Mouse (Mus musculus) brain, embryonic 18.5 days (tissue): ENCODE measurements at regions not wholly inside any gene's neighbourhood (a gene's known extent, or its start where the extent isn't known, plus 50 kb on each side); places are given as distances from the start of the nearest gene placed in this dataset.

Source experiments
- DNase-seq: peaks from one replicate; pipeline ENCODE4 v3.0.0-alpha.2; 2012; ENCODE audit warnings: low read depth, low spot score

DNA sequence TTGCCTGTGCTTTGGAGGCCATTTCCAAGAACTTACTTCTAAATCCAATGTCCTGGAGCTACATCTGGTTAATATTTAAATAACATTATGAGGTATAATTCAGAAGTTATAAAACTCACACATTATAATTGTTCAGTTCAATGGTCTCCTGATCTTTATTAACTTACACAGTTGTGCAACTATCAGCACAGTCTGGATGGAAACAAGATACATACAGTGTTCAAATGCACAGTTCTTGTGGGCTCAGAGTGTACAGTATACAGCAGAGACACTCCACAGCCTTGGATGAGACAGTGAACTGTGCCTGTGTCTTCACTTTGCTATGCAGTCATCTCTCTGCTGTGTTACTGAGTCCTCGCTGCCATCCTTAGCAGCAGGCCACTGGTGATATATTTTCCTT, 121.8 kb upstream of the Zfand5 start:
- DNase-seq: no peak

DNA sequence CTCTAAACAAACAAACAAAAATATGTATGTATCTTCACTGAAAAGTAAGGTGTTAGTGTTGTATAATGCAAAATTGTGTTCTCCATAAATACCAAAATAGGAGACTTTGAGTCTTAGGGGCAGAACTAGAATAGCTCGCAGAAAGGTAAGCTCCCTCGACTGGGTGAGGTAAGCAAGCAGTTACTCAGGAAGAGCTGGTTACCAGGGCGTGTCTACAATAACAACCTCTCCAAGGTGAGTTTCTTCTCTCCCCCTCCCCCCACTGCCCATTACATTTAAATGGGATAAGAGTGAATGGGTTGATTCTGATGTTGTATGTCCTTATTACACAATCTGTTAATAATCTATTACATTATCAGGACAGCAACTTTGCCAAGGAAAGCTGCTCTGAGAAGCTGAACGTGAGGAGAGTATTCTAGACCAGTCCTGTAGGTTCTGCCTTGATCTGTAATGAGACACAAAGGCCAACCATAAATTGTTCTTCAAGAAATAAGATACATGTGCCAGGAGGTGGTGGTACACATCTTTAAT, 125.2 kb upstream of the Zfand5 start:
- no peak for DNase-seq

DNA sequence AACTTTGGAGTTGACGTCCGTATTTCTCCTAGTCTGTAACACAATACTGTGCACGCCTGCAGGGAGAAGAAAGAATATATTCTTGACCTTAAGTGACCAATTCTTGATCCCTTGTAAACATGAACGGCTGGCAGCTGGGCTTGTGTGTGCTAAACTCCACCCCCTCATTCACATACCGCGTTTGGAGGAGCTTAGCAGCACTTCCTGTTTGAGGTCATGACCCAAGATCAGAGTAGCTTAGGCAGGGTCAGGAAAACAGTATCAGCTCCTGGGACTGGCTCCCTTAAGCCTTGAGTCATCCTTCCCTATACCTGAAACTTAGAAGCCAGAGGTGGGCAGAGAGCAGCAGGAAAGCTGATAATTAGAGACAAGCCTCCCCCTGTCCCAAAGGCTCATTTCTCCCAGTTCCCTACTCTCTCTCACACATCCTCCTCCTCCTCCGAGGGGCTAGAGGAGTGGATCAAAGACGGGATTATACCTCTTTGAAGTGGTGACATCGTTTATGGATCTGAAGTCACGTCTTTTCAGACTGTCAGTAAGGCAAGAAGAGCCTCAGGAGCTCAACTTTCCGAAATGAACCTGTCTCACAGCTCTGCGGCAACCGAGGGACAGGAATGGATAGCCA, 127.3 kb upstream of the Zfand5 start:
- no peak for DNase-seq

DNA sequence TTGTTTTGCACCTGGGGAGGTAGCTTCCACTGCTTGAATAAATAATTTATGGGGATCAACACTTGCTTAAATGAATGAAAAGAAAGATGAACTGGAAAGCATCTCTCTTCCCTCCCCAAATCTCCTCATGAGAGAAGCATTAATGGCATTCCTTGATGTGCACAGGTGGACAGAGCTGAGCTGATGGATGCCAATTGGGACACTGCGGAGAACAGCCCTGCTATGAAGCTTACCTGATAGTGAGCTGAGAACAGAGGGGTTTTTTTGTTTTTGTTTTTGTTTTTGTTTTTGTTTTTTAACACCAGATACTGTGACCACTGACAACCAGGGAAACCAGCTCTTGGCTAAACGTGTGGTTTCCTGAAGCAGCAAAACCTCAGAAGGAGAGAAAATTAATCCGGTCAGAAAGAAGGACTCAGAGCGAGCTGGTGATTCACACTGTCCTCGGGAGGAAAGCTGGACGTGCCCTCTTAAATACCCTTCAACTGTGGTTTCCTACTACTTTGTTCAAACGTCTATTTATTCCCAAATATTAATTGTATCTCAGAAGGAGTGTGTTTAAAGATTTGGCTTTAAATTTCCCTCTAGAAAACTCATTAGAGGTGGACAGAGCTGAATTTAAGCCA, 128.0 kb upstream of the Zfand5 start:
- DNase-seq: no peak

DNA sequence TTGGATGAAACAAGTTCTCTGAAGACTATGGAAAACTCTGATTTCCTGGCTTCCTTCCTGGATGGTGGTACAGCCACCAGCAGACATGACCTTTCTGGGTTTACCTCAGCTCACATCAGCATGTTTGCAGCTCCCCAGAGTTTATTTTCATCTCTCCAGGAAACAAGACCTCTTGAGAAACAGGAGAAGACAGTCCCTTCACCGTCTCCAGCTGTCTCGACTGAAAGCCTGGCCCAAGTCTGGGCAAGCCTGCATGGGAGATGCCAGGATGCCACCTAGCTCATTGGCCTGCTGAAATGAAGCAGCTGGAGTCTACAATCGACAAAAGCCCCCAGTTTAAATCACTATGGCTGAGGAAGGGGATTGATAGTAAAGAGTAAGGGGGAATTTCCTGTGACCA, 131.6 kb upstream of the Zfand5 start:
- DNase-seq: no peak

DNA sequence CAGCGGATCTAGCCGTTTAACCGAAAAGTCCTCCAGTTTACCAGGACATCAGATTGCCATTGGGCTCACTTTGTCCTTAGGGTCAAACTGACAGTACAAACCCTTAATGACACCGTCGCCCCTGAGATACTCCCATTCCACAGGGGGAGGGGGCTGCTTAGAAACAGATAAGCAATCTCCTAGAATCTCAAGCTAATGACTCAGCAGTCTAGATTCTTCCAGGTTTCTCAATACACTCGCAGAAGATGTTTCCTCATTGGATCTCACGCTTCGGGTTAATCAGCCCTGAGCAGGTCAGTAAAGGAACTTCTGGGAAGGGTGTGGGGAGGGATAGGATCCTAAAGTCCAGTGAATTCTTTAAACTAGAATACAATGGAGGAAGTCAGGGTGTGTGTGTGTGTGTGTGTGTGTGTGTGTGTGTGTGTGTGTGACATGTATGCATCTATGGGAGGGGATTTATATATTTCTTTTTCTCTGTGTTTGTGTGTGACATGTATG, 133.0 kb upstream of the Zfand5 start:
- no peak for DNase-seq

DNA sequence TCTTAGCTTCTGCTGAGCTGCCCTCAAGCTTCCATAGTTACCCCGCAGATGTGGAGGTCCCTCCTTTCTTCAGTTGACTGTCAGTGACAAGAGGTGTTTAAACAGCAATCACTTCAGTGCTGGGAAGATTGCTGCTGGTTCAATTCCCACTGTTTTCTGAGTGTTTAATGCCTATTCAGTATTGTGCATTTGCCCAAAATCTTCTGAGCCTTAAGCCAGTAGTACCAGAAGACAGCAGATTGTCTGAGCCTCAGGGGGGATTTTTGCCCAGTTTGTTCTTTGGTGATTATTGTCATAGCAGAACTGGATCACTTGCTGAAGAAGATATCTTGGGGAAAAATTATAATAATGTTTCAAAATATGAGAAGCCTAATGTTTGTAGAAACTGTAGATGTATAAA, 135.3 kb upstream of the Zfand5 start:
- DNase-seq: no peak

DNA sequence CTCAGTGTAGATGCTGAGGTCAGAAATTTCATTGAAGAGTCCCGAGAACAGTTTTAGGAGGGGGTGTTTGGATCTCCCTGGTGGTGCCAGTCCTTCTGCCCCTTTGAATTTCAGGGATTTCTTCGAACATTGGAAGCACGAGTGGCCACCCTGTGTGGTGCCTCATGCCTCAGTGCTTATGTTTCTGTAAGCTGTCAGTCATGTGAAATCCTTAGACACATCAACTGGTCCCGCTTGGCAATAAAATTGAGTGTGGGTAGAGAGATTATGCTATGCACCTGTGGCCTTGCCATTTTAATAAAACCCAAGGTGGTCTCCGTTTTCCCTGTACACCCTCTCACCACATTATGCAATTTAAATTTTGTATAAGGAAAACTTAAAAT, 136.1 kb upstream of the Zfand5 start:
- no peak for DNase-seq

DNA sequence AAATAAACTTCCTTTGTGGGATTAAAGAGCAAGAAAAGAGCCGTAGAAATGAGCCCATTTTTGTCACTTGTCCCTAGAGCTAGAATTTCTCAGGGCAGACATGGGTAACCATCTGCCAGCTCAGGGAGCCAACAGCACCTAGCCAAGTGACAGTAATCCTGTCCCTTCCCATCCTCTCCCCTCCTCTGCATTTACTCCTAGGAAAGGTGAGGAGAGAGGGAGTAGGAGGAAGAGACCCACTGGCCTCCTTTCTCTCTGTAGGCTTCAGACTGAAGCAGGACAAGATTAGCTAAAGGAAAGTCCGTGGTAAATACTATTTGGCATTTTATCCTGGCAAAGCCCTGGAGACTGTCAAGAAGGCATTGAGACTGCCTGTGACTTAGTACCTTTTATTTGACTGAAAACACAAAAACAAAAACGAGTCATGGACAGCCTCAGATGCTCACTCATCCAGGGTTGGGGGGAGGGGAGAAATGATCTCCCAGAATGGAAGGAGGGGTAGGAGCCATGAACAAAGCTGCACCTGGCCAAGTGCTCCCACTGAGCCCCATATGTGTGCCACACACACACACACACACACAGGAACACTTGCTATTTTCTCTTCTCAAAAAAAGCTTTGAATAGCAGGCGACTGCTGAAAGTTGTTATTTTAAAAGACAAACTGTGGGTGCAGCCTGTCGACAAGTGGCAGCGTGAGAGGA, 136.6 kb upstream of the Zfand5 start:
- no peak for DNase-seq

DNA sequence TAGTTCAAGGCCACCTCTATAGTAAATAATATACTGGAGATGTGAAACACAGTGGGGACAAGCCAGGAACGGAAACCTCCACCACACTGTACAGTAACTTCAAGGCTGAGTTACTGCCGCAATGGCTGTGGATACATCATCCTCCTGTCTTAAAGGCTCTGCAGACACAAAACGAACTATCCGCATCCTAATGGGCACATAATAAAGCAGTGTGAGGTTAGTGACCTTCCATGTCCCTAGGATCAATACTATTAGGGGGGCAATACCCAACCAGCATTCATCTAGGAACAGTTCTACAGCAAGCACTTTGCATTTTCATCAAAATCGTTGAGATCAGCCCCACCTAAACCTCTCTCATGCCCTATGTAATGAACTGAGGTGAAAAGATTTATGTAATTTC, 142.4 kb upstream of the Zfand5 start:
- no peak for DNase-seq

DNA sequence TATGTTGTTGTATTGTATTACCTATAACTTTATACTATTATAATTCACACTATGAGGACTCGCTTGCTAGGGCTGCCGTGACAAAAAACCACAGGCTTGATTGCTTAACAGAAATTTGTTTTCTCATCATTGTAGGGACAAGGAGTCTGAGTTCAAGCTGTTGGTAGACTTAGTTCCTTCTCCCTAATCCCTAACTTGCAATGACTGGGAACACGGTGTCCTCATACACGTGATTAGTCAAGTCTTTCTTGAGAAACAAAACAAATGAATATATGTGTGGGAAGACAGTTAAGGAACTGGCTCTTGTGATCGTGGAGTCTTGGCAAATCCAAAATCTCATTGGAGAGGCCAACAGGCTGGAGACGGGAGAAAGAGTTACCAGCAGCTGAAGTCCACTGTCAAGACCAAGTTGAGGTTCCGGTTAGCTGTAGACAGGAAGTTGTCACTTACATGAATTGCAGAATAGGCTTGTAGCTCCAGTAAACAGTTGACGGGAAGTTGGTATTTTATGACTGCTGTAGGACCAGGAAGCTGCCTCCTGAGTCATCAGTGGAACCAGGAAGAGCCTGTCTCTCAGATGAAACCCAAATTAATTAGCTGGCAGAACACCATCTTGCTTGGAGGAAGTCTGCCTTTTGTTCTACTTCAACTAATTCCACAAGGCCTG, 144.9 kb upstream of the Zfand5 start:
- DNase-seq: no peak

DNA sequence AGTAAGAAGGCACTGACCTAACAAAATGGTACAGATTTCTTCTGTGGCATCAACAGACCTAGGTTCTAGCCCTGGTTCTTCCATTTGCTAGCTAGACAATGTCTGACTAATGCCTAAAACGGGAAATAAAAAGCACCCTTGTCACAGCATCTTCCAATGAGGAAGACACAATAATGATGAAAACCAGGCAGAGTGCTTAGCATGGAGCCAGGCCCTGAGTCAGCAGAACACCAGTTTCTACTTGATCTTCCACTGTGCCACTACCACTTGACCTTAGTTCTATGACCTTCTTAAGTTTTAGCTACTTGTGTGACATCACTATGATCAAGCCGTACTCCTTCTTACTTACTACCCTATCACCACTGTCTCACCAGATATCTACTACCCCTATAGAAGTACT, 145.4 kb upstream of the Zfand5 start:
- DNase-seq: no peak

DNA sequence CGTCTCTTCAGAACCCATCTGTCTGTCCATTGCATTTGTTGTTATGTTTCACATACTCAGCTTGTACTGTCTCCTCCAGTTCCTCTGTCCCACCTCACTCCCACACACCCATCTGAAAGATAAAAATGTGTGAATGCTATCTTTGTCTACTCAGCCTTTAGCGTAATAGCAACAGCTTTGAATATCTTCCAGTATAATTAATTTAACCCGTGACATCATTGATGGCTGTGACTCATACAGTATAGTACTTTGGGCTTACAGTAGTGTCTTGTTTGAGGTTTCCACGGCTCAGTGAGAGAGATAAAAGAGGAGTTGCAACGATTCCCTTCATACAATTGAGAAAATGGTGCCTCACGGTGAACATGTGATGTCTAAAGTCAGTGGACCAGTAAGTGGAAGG, 152.6 kb upstream of the Zfand5 start:
- DNase-seq: no peak

DNA sequence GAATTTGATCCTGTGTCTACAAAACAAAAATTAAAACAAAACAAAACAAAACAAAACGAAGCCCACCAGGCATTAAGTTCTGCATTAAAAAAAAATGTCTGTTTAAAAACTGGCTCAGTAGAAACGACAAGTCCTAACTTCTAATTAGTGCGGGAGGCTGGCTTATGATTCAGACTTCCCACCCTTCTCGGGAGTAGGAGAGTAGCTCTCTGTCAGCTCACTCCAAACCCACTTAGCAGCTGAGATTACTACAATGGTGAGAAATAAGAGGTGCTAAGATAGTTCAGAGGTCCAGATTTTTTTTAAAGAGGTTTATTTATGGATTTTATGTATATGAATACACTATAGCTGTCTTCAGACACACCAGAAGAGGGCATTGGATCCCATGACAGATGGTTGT, 153.3 kb upstream of the Zfand5 start:
- DNase-seq: no peak

DNA sequence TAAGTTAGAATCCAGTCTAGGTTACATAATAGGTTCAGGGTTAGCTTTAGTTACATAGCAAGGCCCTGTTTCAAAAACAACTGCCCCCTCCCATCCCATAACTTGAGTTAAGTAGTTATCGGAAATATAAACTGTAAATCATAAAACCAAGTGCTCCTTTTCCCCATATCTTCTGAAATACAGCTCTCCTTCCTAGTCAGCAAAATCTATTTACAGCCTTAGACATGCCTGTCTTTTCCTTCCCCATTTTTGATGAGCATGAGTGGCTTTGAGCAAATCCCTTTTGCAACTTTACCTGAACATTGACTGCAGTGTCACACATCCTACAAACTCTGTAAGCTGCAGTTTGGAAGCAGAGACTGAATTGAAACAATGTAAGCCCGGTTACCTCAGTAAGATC, 156.4 kb upstream of the Zfand5 start:
- DNase-seq: no peak

DNA sequence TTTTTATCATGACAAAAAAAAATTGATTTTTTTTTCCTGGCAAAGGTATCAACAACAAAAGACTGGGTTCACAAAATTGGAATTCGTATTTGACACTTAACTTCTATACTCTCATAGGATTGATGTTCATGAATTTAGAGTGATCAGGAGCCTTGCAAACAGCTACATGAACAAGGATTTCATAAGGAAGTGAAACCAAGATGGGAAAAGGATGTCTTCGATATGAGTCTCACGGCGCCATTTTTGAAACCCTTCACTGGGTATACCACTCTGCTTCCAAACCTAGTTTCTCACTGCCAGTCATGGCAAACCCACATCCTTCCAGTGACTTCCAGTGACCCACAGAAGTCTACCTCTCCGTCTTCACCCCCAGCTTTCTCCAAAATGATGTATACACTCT, 157.8 kb upstream of the Tmc1 start:
- DNase-seq: no peak

DNA sequence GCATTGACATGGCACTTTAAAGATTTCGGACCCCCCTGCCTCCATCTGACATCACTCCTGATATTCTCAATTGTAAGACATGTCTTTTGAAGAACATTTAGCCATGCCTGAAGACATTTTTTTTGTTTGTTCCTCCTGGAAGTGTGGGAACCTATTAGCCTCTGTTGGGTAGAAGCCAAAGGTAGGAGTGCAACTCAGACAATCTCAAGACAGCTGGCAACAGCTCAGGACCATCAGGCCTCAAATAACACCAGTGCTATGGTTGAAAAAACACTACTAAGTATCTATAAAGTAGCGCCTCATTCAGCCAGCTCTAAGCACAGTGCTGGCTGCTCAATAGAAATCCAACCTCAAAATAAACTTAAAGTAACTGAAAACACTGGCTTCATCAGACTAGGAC, 154.3 kb upstream of the Tmc1 start:
- no peak for DNase-seq

DNA sequence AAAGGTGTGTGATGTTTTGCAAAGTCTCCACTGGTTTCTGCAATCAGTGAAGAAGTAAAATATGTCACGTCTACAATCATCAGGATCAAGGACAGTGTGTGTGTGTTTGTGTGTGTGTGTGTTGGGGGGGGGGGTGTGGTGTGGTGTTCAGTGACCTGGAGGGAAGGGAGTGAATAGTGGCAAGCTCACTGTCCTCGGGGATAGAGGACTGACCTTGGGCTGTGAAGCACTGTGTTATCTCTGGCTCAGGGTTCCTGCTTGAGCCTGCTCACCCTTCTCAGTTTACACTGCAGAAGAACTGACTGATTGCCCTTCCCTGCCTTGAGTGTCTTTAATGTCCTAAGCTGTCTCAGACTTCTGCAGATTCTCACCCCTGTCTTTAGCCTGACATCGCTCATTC, 153.7 kb upstream of the Tmc1 start:
- no peak for DNase-seq

DNA sequence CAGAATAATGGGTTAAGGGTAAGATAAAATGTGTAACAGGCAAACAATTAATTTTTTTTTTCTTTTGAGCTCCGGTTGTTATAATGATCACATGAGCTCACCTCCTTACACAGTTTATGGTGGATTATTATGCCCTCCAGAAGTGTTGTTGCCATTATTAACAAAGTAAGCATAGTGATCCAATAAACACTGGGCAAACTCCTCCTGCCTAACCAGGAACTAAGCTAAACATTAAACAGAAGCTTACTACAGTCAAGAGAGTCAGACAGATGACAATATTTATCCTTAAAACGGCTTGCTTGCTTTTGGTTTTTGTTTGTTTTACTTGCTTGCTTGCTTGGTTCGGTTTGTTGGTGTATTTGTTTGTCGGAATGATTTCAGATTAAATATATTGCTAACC, 153.3 kb upstream of the Tmc1 start:
- DNase-seq: no peak

DNA sequence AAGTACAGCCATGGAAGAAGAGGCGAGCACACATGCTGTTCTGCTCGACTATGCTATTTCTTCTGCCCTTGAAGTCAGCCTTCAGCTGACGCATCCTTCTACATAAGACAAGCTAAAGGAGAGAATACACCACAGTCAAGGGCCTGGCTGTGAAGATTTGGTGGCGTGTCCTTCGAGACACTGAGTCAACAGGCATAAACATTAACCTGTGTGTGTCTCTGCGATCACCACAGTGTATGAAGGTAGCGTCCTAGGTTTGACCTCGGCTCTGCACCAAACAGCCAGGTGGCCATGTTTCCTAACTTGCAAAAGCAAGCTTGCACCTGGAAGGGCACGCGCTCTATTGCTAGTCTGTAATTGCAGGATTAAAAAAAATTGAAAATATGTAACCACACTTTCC, 152.8 kb upstream of the Tmc1 start:
- DNase-seq: no peak

DNA sequence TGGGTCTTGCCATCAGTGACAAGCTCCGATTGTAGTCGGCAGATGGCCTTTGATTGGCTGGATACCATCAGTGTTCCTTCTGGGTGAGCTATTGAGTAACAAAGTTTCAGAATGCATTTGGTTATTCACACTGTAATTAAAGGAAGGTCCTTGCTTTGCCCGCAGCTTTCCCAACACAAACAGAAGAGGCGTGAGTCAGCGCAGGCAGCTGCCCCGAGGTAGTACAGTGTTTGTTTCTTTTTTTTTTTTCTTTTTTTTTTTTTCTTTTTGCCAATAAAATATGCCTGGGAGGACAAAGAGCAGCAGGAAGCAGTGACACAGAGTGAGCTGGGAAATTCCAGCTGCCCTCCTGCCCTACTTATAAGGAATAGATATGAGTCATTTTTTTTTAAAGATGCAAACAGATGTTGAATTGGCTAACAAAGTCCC, 152.3 kb upstream of the Tmc1 start:
- DNase-seq: no peak

DNA sequence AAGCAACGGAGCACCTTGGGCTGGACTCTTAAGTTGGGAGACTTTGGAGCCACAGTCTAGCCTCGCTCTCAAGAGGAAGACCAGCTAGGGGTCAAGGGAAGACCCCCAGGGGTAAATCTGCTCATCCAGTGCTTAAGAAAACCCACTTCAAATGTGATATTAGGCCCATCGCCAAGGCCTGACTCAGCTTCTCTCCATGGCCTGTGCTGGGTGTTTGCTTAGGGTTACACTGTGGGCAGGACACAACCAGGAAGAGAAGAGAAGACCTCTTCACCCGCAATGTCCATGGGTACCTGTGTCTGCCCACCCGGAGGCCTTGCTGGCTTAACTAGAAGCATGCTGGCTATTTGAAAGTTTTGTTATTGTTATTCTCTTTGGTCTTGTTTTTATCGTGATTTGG, 151.0 kb upstream of the Tmc1 start:
- no peak for DNase-seq
